In genomic region chr7:84307329-84307925, GRCm38 (mm10) we compare ENCODE assay signal across 14 mouse cellular contexts.
DNase-seq lines count a peak whose midpoint lies in the region; ATAC-seq and TF ChIP-seq lines count a peak whose summit lies in the region.
"Had no signal": no experiment of that assay in that cellular context is flagged by ENCODE, and none has a peak within 500 bp of the region (broad histone marks: within the 10 kb centered on the region; RNA-seq: fewer than 3 reads in every experiment).

No protein-coding gene starts in this region.

- H3K27ac ChIP-seq in forebrain, embryonic 15.5 days (replicated peaks) = peak overlapping the region; percentile 40; the same call in 1 of the 2 replicates
- H3K27ac ChIP-seq in forebrain, embryonic 10.5 days = no peak overlapping the region
- no peak overlapping the region for H3K27ac ChIP-seq in forebrain, postnatal 0 days (ENCODE audit: low read depth, low read length)
- H3K27ac ChIP-seq: embryonic facial prominence, embryonic 10.5 days; heart, embryonic 13.5 days had no signal

- H3K4me3 ChIP-seq in forebrain, embryonic 15.5 days = no peak overlapping the region
- no peak overlapping the region for H3K4me3 ChIP-seq in forebrain, embryonic 10.5 days
- H3K4me3 ChIP-seq in forebrain, postnatal 0 days (ENCODE audit: low read depth, low read length) = no peak overlapping the region
- H3K4me3 ChIP-seq: embryonic facial prominence, embryonic 10.5 days; heart, embryonic 13.5 days; myocyte had no signal

- H3K27me3 ChIP-seq in forebrain, embryonic 15.5 days = no peaks in the 10 kb centered on the region
- H3K27me3 ChIP-seq in forebrain, embryonic 10.5 days (ENCODE audit: poor library complexity, severe bottlenecking) = no peaks in the 10 kb centered on the region
- H3K27me3 ChIP-seq in forebrain, postnatal 0 days (ENCODE audit: insufficient read depth, low read length) = no peaks in the 10 kb centered on the region
- H3K27me3 ChIP-seq: heart, embryonic 13.5 days had no signal

- H3K4me1 ChIP-seq in forebrain, embryonic 15.5 days = peaks cover 26% of the 10 kb centered on the region
- no peaks in the 10 kb centered on the region for H3K4me1 ChIP-seq in forebrain, embryonic 10.5 days
- H3K4me1 ChIP-seq in forebrain, postnatal 0 days (ENCODE audit: insufficient read depth) = peaks cover 7% of the 10 kb centered on the region; the same call in 1 of the 2 replicates
- H3K4me1 ChIP-seq: embryonic facial prominence, embryonic 10.5 days had no signal

- H3K9ac ChIP-seq in forebrain, embryonic 15.5 days (replicated peaks) = no peak overlapping the region
- no peak overlapping the region for H3K9ac ChIP-seq in forebrain, postnatal 0 days
- H3K9ac ChIP-seq: heart, embryonic 13.5 days had no signal

- no peaks in the 10 kb centered on the region for H3K9me3 ChIP-seq in forebrain, embryonic 15.5 days
- no peaks in the 10 kb centered on the region for H3K9me3 ChIP-seq in forebrain, embryonic 10.5 days
- H3K9me3 ChIP-seq in forebrain, postnatal 0 days (ENCODE audit: low read length) = no peaks in the 10 kb centered on the region
- H3K9me3 ChIP-seq: embryonic facial prominence, embryonic 10.5 days; heart, embryonic 13.5 days had no signal

- TF ChIP-seq CTCF in forebrain, postnatal 0 days (IDR thresholded peaks at IDR 0.05; ENCODE audit: low read depth) = no peak

- no peak for DNase-seq in forebrain, embryonic 10.5 days (ENCODE audit: extremely low spot score, low spot score)
- peak; percentile 77 for DNase-seq in layer of hippocampus, adult 9-11 months
- DNase-seq in layer of hippocampus, postnatal 10 days (ENCODE audit: low spot score in 2 of 2) = no peak
- DNase-seq in adipocyte (ENCODE audit: low spot score) = peak; percentile 20
- DNase-seq in forebrain, postnatal 0 days = peak; percentile 58
- DNase-seq in B cell, adult 2 months = no peak
- DNase-seq: adrenal gland, postnatal 36 days; gastrocnemius, postnatal 10 days; kidney, adult 8-10 months; lung, adult 2 months had no signal

- H3K4me2 ChIP-seq in forebrain, embryonic 15.5 days (replicated peaks) = no peak overlapping the region
- no peak overlapping the region for H3K4me2 ChIP-seq in forebrain, postnatal 0 days (ENCODE audit: low read depth)
- H3K4me2 ChIP-seq: heart, embryonic 13.5 days had no signal

- WGBS in forebrain, embryonic 15.5 days = 33% methylated on average over 3 of the region's 3 CpGs
- WGBS in forebrain, embryonic 10.5 days = 93% methylated on average over 3 of the region's 3 CpGs
- WGBS in forebrain, postnatal 0 days = 39% methylated on average over 3 of the region's 3 CpGs

- ATAC-seq in forebrain, embryonic 15.5 days (replicated peaks) = peak; percentile 71
- peak; percentile 71 for ATAC-seq in forebrain, postnatal 0 days

- 0 out of 2 replicates have a peak, but pooled peaks cover 5% of the 10 kb centered on the region for H3K36me3 ChIP-seq in forebrain, embryonic 15.5 days
- peaks cover 67% of the 10 kb centered on the region for H3K36me3 ChIP-seq in forebrain, embryonic 10.5 days (replicated peaks)
- H3K36me3 ChIP-seq in forebrain, postnatal 0 days (ENCODE audit: insufficient read depth) = peaks cover 16% of the 10 kb centered on the region
- H3K36me3 ChIP-seq: heart, embryonic 13.5 days had no signal

Comparison
In these comparisons a context has a peak if more than half of its experiments do, and no peak if none do; other contexts are left out.
1. DNase-seq: peak in layer of hippocampus, adult 9-11 months (single experiment), adipocyte (single experiment) and forebrain, postnatal 0 days (single experiment); none in forebrain, embryonic 10.5 days (single experiment), layer of hippocampus, postnatal 10 days (0 of 2) and B cell, adult 2 months (0 of 2).